Mouse (Mus musculus): ENCODE measurements around the gene Atg13. TPM values are rescaled to one million over a fixed set of nuclear protein-coding genes. Genes with fewer than 3 reads are reported as not detected.

Atg13 gene
- 10 to 100 TPM; 41.6 to 43.7 TPM for total RNA-seq (2023)

DNA sequence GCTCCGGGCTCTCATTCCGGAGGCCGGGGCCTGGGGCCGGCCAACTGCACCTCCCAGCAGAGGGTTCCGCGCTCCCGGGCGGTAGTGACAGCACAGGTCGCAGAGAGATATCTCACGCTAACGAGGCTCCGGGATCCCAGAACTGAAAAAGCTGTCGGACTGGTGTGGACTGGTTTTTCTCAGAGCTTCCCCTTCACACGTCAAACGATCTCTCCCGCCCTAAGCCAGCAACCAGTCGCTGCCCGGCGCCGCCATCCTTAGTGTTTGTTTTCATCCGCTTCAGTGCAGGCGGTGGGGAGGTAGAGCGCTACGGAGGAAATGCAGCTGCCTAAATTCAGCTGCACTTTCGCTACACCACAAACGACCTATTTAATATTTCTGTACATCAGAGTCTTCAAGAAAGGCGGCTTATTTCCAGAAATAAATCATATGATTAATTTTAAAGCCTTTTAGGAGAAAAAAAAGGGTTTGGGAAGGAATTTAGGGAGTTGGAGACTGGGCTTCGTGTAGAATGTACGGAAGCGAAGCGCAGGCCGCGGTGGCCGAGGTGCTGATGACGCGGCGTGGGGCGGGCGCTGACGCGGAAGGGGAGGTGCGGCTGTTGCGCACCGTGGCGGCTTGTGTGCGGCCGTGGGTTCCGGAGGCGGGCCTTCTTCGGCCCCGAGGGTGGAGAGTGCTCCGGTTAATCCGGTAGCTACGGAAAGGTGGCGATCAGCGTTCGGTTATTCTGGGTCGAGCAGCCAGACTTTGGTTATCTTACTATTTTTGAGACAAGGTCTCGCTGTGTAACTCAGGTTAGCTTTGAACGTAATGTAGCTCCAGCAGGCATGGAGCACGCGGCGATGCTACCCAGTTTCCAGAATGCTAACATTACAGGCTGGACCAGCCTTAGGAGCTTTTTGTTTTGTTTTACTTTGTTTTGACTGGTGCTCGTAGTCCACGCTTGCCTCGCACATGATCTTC lies at the start of gene Atg13, which contains the start of gene Harbi1:
Atg13 (minus strand) TSS at position 305 of the 963 bp plus-strand sequence.
Harbi1 (plus strand) TSS at position 581 of the 963 bp plus-strand sequence.

DNA sequence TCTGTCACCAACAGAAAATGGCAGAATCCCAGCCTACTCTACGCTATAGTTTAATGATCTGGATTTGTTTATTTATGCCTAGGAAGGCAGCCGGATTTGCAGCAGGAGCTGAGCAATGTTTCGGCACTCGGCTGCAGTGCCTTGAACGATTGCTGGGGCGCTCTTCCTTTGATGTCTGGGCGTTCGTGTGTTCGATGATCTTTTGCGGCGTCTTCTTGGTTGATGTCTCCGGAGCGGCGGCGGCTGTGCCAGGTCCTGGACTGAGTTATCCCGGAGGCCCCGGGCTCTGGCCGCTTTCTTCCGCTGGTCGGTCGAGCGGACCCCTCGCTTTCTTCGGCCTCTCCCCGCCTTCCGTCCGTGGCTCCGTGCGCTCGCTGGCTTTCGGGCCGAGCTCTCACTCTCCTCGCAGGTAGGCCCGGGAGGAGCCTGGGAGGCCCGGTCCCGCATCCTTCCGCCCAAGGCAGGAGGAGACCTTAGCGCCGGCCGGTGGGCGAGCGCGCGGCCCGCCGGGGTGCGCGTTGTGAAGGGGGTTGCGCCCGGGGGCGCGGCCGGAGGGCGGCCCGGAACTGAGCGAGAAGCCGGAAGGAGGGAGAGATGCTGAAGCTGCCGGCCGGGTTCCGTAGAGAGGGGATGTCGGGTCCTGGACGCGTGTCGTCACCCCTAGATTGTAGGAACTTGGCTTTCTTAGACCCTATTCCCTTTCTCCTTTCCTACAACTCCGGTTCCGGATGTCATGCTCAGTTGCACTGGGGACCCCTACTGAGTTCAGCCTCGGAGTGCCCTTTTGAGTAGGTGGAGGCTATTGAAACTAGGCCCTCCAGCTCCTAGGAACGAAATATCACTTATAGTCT lies 19.8 kb upstream of the Atg13 start, which contains the start of gene Ambra1:
Ambra1 (plus strand) TSS at position 164 of the 851 bp plus-strand sequence.

DNA sequence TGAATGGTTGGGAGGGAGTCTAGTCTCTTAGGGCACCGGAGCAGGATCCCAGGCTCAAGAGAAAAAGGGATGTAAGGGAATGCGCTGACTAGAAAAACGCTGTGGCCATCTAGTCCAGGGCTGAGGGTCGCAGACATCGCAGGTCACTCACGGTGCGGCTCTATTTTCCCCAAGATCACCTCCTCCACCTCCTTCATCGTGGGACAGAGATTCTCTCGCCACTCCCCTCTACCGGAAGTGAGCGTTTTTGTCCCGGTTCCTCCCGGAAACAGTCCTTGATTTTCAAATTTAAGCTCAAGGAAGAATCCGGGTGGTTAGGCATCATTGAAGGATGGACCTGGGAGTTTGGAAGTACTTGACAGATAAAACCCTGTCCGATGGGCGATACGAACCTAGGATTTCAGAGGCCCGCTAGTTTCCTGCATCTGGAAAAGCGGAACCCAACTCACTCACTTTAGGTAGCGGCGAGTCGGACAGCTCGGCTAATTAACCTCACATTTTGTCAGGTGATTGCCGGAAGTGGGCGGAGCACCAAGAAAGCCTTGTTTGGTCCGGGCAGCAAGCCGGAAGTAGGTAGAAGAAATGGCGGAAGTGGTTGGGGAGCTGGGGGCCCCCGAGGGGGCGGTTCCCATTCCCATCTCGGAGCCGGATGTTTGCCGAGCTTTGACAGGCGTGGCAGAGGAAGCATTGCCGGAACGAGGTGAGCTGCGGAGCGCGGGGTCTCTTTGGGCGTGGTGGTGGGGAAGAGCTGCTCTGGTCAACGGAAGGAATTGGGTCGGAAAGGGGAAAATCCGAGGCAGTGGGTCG lies 60.6 kb downstream of the Atg13 start, which contains the start of the genes Zfp408 and Arhgap1:
Zfp408 (minus strand) TSS at position 239 of the 807 bp plus-strand sequence.
Arhgap1 (plus strand) TSS at position 308 of the 807 bp plus-strand sequence.

DNA sequence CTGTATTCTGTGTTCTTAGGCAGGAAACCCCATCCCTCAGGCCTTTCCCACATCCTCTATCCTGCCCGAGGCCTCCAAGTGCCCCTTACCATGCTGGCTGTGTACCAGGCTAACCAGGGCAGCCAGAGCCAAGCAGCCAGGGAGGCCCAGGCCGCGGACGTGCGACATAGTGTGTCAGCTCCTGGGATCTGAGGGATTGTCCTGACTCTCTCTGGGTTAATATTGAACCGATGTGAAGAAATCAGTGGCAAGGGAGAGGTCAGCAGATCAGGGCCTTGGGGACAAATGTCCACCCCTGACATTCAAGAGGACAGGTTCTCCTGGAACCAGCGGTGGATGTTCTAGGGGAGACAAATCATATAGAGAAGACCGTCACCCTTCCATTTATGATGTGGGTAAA lies 74.1 kb downstream of the Atg13 start, which contains the start of gene F2:
F2 (minus strand) TSS at position 186 of the 400 bp plus-strand sequence.

Other genes starting within 250 kb of the Atg13 start
- gene Ckap5, start 183.8 kb downstream of the Atg13 start, total RNA-seq (2023) = 10 to 100 TPM; 33.5 to 34.3 TPM
- under 1 TPM; 0.17 to 0.24 TPM for gene F2, start 74.2 kb downstream of the Atg13 start, total RNA-seq (2023)
- gene Zfp408, start 60.8 kb downstream of the Atg13 start, total RNA-seq (2023) = 10 to 100 TPM; 21.1 to 29.4 TPM
- 100 to 1,000 TPM; 129 to 135 TPM for gene Arhgap1, start 60.7 kb downstream of the Atg13 start, total RNA-seq (2023)
- 10 to 100 TPM in 1 of 2 experiments, 1 to 10 TPM in 1; 8.6 to 11.4 TPM for gene Harbi1, start 276 bp upstream of the Atg13 start, total RNA-seq (2023)
- gene Ambra1, start 19.6 kb upstream of the Atg13 start, total RNA-seq (2023) = 10 to 100 TPM; 71.5 to 74.0 TPM
- 1 to 10 TPM; 2.3 to 3.4 TPM for gene Chrm4, start 216.7 kb upstream of the Atg13 start, total RNA-seq (2023)
- 10 to 100 TPM in 1 of 2 experiments, 1 to 10 TPM in 1; 8.2 to 10.7 TPM for gene Mdk, start 221.7 kb upstream of the Atg13 start, total RNA-seq (2023)
- gene Gm9821, start 235.1 kb upstream of the Atg13 start, total RNA-seq (2023) = under 1 TPM; 0.38 to 0.86 TPM

Measured in T-cell, adult 66 days (primary cell).